Comparison of ENCODE assay signal across 10 mouse cellular contexts in the genomic region with DNA sequence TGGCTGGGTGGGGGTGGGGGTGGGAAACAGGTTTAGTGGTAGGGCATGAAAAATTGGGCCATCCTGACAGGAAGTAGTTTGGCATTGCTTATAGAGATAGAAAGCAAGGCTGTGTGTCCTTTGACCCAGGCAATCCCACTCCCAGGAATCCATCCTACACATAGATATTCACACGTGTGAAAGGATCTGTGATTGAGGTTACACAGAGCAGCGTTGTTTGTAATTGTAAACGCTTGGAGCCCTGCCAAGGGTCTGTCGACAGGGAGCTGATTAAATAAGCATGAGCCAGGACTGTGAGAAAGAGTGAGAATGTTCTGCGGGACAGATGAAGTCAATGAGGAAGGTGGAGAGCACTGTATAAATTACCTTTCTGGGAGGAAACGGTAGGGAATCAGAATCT. TPM values are rescaled to one million over a fixed set of nuclear protein-coding genes. Genes with fewer than 3 reads are reported as not detected.
DNase-seq lines count a peak whose midpoint lies in the region; ATAC-seq and TF ChIP-seq lines count a peak whose summit lies in the region.
"Had no signal": no experiment of that assay in that cellular context is flagged by ENCODE, and none has a peak within 500 bp of the region (broad histone marks: within the 10 kb centered on the region; RNA-seq: fewer than 3 reads in every experiment).

No protein-coding gene starts in this region.

- ATAC-seq in neural tube, embryonic 12.5 days (ENCODE audit: low FRiP score, low read depth), result peak; percentile 77
- ATAC-seq in neural tube, embryonic 15.5 days (ENCODE audit: low FRiP score), result no peak
- no peak; the same call in 1 of the 2 replicates for ATAC-seq in midbrain, embryonic 14.5 days (ENCODE audit: low FRiP score, low TSS enrichment)
- ATAC-seq: lung, postnatal 0 days had no signal

- no peaks in the 10 kb centered on the region for H3K9me3 ChIP-seq in neural tube, embryonic 12.5 days
- no peaks in the 10 kb centered on the region for H3K9me3 ChIP-seq in neural tube, embryonic 15.5 days (replicated peaks)
- no peaks in the 10 kb centered on the region for H3K9me3 ChIP-seq in midbrain, embryonic 14.5 days (ENCODE audit: control insufficient read depth, low read length)

- peak overlapping the region; percentile 63 for H3K4me3 ChIP-seq in gastrocnemius, adult 2 months
- H3K4me3 ChIP-seq in neural tube, embryonic 12.5 days, result no peak overlapping the region
- H3K4me3 ChIP-seq in neural tube, embryonic 15.5 days (replicated peaks), result no peak overlapping the region
- H3K4me3 ChIP-seq in midbrain, embryonic 14.5 days (replicated peaks; ENCODE audit: low read depth, low read length), result no peak overlapping the region

- H3K27me3 ChIP-seq in neural tube, embryonic 12.5 days (replicated peaks), result no peaks in the 10 kb centered on the region
- no peaks in the 10 kb centered on the region for H3K27me3 ChIP-seq in neural tube, embryonic 15.5 days (replicated peaks)
- no peaks in the 10 kb centered on the region for H3K27me3 ChIP-seq in midbrain, embryonic 14.5 days (ENCODE audit: control insufficient read depth, insufficient read depth, low read length)

- peak overlapping the region; percentile 89 for H3K27ac ChIP-seq in gastrocnemius, adult 2 months
- no peak overlapping the region for H3K27ac ChIP-seq in neural tube, embryonic 12.5 days
- no peak overlapping the region for H3K27ac ChIP-seq in neural tube, embryonic 15.5 days (replicated peaks)
- 0 out of 2 replicates have a peak overlapping the region, but pooled peaks have one; percentile 32 for H3K27ac ChIP-seq in midbrain, embryonic 14.5 days (replicated peaks; ENCODE audit: low read depth, low read length)

- peak; percentile 56 for DNase-seq in gastrocnemius, adult 2 months
- no peak for DNase-seq in gastrocnemius, postnatal 36 days
- peak; percentile 51 for DNase-seq in forelimb bud, embryonic 11.5 days (ENCODE audit: low read depth, low spot score)
- DNase-seq in midbrain, embryonic 14.5 days, result peak; percentile 83
- DNase-seq in left cerebral cortex, postnatal 36 days (ENCODE audit: low spot score in 2 of 2), result no peak
- no peak for DNase-seq in lung, postnatal 14 days
- DNase-seq: thymus, adult 18-20 months had no signal

- no peak overlapping the region for H3K9ac ChIP-seq in neural tube, embryonic 12.5 days
- no peak overlapping the region for H3K9ac ChIP-seq in neural tube, embryonic 15.5 days (replicated peaks)
- H3K9ac ChIP-seq in midbrain, embryonic 14.5 days (replicated peaks; ENCODE audit: low read length), result no peak overlapping the region

- H3K4me2 ChIP-seq in neural tube, embryonic 12.5 days (replicated peaks), result no peak overlapping the region
- H3K4me2 ChIP-seq in neural tube, embryonic 15.5 days, result no peak overlapping the region
- peak overlapping the region; percentile 8; the same call in 1 of the 2 replicates for H3K4me2 ChIP-seq in midbrain, embryonic 14.5 days (ENCODE audit: low read length)

- 29% methylated on average over 6 of the region's 6 CpGs for WGBS in neural tube, embryonic 12.5 days
- WGBS in neural tube, embryonic 15.5 days, result 8% methylated on average over 6 of the region's 6 CpGs
- WGBS in midbrain, embryonic 14.5 days, result 20% methylated on average over 6 of the region's 6 CpGs

- peaks cover 8% of the 10 kb centered on the region for H3K4me1 ChIP-seq in neural tube, embryonic 12.5 days
- peaks cover 8% of the 10 kb centered on the region; the same call in 1 of the 2 replicates for H3K4me1 ChIP-seq in neural tube, embryonic 15.5 days
- peaks cover 10% of the 10 kb centered on the region; the same call in 1 of the 2 replicates for H3K4me1 ChIP-seq in midbrain, embryonic 14.5 days (ENCODE audit: control insufficient read depth, insufficient read depth, low read length)

- intact Hi-C loops in gastrocnemius, adult 2 months (cut with DNase I), result no loop called here
- intact Hi-C loops in gastrocnemius, postnatal 36 days (cut with DNase I), result no loop called here
- intact Hi-C loops in left cerebral cortex, postnatal 36 days (cut with DNase I), result no loop called here

- H3K36me3 ChIP-seq in neural tube, embryonic 12.5 days, result no peaks in the 10 kb centered on the region
- no peaks in the 10 kb centered on the region for H3K36me3 ChIP-seq in neural tube, embryonic 15.5 days
- no peaks in the 10 kb centered on the region for H3K36me3 ChIP-seq in midbrain, embryonic 14.5 days (ENCODE audit: control insufficient read depth, insufficient read depth, low read length)

- no peak for TF ChIP-seq CTCF in gastrocnemius, adult 2 months (IDR thresholded peaks at IDR 0.05)

RNA-seq across cellular contexts. Expression of gene Rufy1, which starts 46.0 kb away (rescaled TPM):
- total RNA-seq in gastrocnemius, adult 2 months (2021), result 10 to 100 TPM; 24.3 to 27.0 TPM
- total RNA-seq in gastrocnemius, postnatal 36 days (2021), result 10 to 100 TPM; 19.5 to 21.6 TPM
- polyA plus RNA-seq in neural tube, embryonic 12.5 days (2016; fragmentation: Nextera tagmentation; extraction: Ambion mirVana), result 27.9 and 29.0 TPM in 2 replicates
- polyA plus RNA-seq in neural tube, embryonic 15.5 days (2015; fragmentation: Nextera tagmentation; extraction: Ambion mirVana), result 21.8 and 25.1 TPM in 2 replicates
- polyA plus RNA-seq in midbrain, embryonic 14.5 days (2014; fragmentation: Nextera tagmentation; extraction: Ambion mirVana), result 25.0 and 31.6 TPM in 2 replicates
- 10 to 100 TPM; 27.8 to 28.7 TPM for total RNA-seq in left cerebral cortex, postnatal 36 days (2021)

Comparison
In these comparisons a context has a peak if more than half of its experiments do, and no peak if none do; other contexts are left out.
1. DNase-seq: peak in gastrocnemius, adult 2 months (single experiment), forelimb bud, embryonic 11.5 days (single experiment) and midbrain, embryonic 14.5 days (single experiment); none in gastrocnemius, postnatal 36 days (0 of 2), left cerebral cortex, postnatal 36 days (0 of 2) and lung, postnatal 14 days (single experiment).
2. H3K27ac ChIP-seq: peak in gastrocnemius, adult 2 months (single experiment) and midbrain, embryonic 14.5 days (single experiment); none in neural tube, embryonic 12.5 days (single experiment) and neural tube, embryonic 15.5 days (single experiment).